Mouse (Mus musculus): Measurements from ENCODE around the gene Sod1. TPM values are rescaled to one million over a fixed set of nuclear protein-coding genes. Genes with fewer than 3 reads are reported as not detected.
"Not testable (repeated sequence)": the region's sequence is repeated elsewhere in the genome, so short reads cannot be mapped to it uniquely, and the experiment has no call there.

The Sod1 gene
- polyA plus RNA-seq, 1 experiment from 2014 or later, result 965 TPM

DNA sequence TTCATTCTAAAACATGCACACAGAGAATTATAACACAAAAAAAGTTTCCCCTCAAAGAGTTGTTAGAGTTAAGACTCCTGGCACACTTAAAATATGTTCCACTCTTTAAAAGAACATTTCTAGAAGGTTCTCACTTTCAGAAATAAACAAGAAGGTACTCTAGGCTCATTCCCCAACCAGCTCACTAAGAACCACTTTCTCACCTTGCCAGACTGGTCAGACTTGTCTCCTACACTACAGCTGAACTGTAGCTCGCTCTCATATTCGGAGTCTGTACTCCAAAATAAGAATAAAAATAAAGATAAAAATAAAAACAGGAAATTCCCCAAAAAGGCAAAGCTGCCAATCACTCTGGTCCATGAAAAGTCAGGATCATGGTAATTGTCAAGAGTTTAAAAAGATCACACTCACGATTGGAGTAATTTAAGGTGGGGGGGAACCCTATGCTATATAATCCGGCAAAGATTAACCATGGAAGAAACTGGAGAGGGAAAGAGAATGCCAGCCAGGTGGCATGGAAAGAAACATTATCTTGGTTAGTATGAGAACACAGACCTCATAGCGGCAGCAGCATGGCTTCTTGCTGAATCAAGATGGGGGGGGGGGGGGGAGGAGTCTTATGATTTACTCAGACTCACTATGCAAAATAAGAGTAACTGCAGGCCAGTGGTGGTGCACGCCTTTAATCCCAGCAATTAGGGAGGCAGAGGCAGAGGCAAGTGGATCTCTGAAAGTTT lies 17.2 kb upstream of the Sod1 start:
- Histone ChIP-seq H3K4me1 (ENCODE audit: control insufficient read depth, low read depth, low read length) (peaks cover 13% of the 10 kb centered on the region), H3K4me3 (ENCODE audit: low read depth, low read length) (no peak overlapping the region), H3K27me3 (ENCODE audit: control insufficient read depth, insufficient read depth, low read depth, low read length) (no peaks in the 10 kb centered on the region), H3K27ac (ENCODE audit: low read length) (no peak overlapping the region), H3K36me3 (ENCODE audit: control insufficient read depth, insufficient read depth) (no peaks in the 10 kb centered on the region), H3K9me3 (replicated peaks; ENCODE audit: control insufficient read depth, low read length) (no peaks in the 10 kb centered on the region), H3K9ac (ENCODE audit: low read depth, low read length) (no peak overlapping the region), H3K4me2 (ENCODE audit: low read depth, low read length) (no peak overlapping the region)
- WGBS (ENCODE audit: insufficient replicate concordance), result 66% methylated on average over 6 of the region's 6 CpGs
- no peak for ATAC-seq (ENCODE audit: low read depth)

DNA sequence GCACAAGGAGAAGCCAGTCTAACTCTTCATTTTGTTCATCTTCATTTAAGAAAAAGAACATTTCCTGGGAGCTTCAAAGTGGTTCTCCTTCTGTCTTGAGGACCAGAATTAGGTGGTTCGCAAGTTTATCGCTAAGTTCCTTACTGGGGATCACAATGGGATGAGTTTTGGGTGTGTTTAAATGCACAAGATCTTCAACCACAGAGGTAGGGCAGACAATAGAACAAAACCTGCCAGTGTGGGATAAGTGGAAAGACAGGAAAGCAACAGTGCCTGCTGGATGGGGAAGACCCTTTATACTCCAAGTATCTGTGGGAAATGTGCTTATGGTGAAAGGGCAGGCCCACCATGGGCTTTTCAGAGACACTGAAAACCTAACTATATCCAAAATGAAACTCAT lies 15.7 kb upstream of the Sod1 start:
- H3K27ac ChIP-seq (ENCODE audit: low read length), result no peak overlapping the region
- H3K27me3 ChIP-seq (ENCODE audit: control insufficient read depth, insufficient read depth, low read depth, low read length), result no peaks in the 10 kb centered on the region
- no peak overlapping the region for H3K9ac ChIP-seq (ENCODE audit: low read depth, low read length)
- ATAC-seq (ENCODE audit: low read depth), result no peak
- no peak overlapping the region for H3K4me3 ChIP-seq (ENCODE audit: low read depth, low read length)
- no peak overlapping the region for H3K4me2 ChIP-seq (ENCODE audit: low read depth, low read length)
- H3K9me3 ChIP-seq (replicated peaks; ENCODE audit: control insufficient read depth, low read length), result no peaks in the 10 kb centered on the region
- no peaks in the 10 kb centered on the region for H3K36me3 ChIP-seq (ENCODE audit: control insufficient read depth, insufficient read depth)
- 82% methylated on average over 2 of the region's 2 CpGs for WGBS (ENCODE audit: insufficient replicate concordance)
- no peaks in the 10 kb centered on the region; the same call in 1 of the 2 replicates for H3K4me1 ChIP-seq (ENCODE audit: control insufficient read depth, low read depth, low read length)

DNA sequence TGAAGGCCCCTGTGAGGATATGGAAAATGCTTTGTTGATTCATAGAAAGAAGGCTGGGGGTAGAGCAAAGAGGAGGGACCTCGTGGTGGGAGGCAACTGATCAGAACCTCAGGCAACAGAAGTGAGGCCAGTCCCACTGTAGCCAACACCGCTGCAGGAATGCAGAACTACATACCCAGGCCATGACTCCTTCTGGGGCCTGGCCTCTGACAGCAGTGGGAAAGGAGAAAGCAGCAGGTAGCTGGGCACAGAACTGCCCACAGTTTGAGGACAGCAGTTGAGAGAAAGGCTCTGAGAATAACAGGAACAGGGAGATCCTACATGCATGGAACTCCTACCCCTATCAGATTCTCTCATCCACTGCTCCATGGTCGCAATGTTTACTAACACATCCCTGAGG lies 11.6 kb upstream of the Sod1 start:
- Histone ChIP-seq H3K27ac (ENCODE audit: low read length) (no peak overlapping the region), H3K9ac (ENCODE audit: low read depth, low read length) (no peak overlapping the region), H3K4me2 (ENCODE audit: low read depth, low read length) (no peak overlapping the region), H3K9me3 (replicated peaks; ENCODE audit: control insufficient read depth, low read length) (no peaks in the 10 kb centered on the region), H3K4me1 (ENCODE audit: control insufficient read depth, low read depth, low read length) (peaks cover 11% of the 10 kb centered on the region), H3K27me3 (ENCODE audit: control insufficient read depth, insufficient read depth, low read depth, low read length) (no peaks in the 10 kb centered on the region), H3K36me3 (ENCODE audit: control insufficient read depth, insufficient read depth) (no peaks in the 10 kb centered on the region), H3K4me3 (ENCODE audit: low read depth, low read length) (no peak overlapping the region)
- ATAC-seq (ENCODE audit: low read depth), result no peak
- 55% methylated on average over 3 of the region's 3 CpGs for WGBS (ENCODE audit: insufficient replicate concordance)

DNA sequence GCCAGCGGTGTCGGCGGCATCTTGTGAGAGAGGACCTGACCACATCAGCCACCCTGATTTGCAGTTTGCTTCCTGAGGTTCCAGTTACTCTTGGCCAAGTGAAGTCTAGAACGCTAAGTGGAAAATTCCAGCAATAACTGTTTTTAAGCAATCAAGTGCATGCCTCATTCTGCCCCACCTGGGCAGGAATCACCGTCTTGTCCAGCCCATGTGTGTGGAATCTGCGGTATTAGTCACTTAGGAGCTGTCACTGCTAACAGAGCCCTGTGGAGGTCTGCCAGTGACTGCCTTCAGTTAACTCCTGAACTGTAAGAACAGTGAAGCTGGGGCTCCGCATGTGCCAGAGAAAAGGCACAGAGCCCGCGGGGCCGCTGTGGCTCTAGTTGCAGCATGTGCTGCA lies 9.8 kb upstream of the Sod1 start:
- H3K27me3 ChIP-seq (ENCODE audit: control insufficient read depth, insufficient read depth, low read depth, low read length), result no peaks in the 10 kb centered on the region
- H3K36me3 ChIP-seq (ENCODE audit: control insufficient read depth, insufficient read depth), result no peaks in the 10 kb centered on the region
- H3K4me2 ChIP-seq (ENCODE audit: low read depth, low read length), result no peak overlapping the region
- no peaks in the 10 kb centered on the region for H3K9me3 ChIP-seq (replicated peaks; ENCODE audit: control insufficient read depth, low read length)
- H3K9ac ChIP-seq (ENCODE audit: low read depth, low read length), result no peak overlapping the region
- H3K4me3 ChIP-seq (ENCODE audit: low read depth, low read length), result no peak overlapping the region
- peaks cover 23% of the 10 kb centered on the region for H3K4me1 ChIP-seq (ENCODE audit: control insufficient read depth, low read depth, low read length)
- WGBS (ENCODE audit: insufficient replicate concordance), result 80% methylated on average over 10 of the region's 10 CpGs
- no peak overlapping the region for H3K27ac ChIP-seq (ENCODE audit: low read length)
- no peak for ATAC-seq (ENCODE audit: low read depth)

DNA sequence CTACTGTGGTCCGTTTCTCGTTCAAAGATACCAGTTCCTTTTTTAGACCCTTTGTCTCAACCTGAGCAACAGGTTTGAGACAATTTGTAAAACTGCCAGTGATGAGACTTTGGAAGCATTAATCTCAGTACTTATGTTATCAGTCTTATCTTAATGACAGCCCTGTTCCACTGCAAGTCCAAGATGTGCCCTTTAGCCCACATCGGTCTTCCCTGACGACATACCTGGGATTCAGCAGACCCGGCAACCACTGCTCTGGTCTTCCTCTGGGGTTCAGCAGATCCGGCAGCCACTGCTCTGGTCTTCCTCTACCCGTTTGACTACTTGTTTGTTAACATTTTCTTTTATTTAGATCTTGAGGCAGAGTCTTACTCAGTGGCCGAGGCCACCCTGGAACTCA lies 8.8 kb upstream of the Sod1 start:
- 67% methylated on average over 8 of the region's 8 CpGs for WGBS (ENCODE audit: insufficient replicate concordance)

DNA sequence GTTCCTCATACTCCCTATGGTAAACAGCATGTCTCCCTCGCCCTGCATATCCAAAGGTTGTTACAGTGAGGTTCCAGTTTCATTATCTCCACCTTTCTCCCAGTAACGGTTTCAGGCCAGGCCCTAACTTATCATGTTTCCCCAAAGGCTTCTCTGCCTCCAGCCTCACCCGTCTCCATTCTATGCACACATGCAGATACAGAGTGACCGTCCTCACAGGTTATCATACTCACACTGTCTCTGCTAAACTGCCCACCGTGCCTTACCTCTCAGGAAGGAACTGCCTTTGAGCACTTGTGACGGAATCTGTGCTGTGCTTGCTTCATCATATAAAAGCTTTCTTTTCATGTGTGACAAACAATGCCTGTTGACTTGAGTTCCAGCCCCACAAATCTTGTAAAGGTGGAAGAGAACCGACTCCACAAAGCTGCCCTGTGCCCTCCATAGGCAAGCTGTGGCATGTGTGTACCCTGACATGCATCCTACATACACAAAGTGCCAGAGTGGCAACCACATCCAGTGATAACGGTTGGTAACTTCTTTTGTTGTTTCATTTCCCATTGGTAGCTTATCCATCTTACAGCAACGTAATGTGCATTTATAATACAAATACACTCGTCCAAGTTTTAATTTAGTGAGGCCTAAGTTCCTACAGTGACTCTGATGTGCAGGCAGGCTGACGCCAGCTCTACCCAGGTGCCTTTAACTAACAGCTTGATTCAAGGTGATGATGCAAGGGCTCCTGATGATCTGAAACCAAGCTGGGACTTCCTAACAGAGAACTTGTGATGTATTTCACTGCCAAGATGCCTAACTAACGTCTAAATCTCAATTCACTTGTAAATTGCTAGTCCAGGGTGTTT lies 6.8 kb upstream of the Sod1 start:
- H3K4me1 ChIP-seq (ENCODE audit: control insufficient read depth, low read depth, low read length), result peaks cover 35% of the 10 kb centered on the region
- peak; percentile 95 for ATAC-seq (ENCODE audit: low read depth)

More for the DNA sequence above, 8.8 kb upstream of the Sod1 start:
- peaks cover 24% of the 10 kb centered on the region for H3K4me1 ChIP-seq (ENCODE audit: control insufficient read depth, low read depth, low read length)
- H3K36me3 ChIP-seq (ENCODE audit: control insufficient read depth, insufficient read depth), result no peaks in the 10 kb centered on the region
- no peak overlapping the region for H3K4me3 ChIP-seq (ENCODE audit: low read depth, low read length)
- H3K27me3 ChIP-seq (ENCODE audit: control insufficient read depth, insufficient read depth, low read depth, low read length), result no peaks in the 10 kb centered on the region
- ATAC-seq (ENCODE audit: low read depth), result no peak
- no peak overlapping the region for H3K27ac ChIP-seq (ENCODE audit: low read length)
- H3K9me3 ChIP-seq (replicated peaks; ENCODE audit: control insufficient read depth, low read length), result no peaks in the 10 kb centered on the region
- no peak overlapping the region for H3K9ac ChIP-seq (ENCODE audit: low read depth, low read length)
- H3K4me2 ChIP-seq (ENCODE audit: low read depth, low read length), result no peak overlapping the region

DNA sequence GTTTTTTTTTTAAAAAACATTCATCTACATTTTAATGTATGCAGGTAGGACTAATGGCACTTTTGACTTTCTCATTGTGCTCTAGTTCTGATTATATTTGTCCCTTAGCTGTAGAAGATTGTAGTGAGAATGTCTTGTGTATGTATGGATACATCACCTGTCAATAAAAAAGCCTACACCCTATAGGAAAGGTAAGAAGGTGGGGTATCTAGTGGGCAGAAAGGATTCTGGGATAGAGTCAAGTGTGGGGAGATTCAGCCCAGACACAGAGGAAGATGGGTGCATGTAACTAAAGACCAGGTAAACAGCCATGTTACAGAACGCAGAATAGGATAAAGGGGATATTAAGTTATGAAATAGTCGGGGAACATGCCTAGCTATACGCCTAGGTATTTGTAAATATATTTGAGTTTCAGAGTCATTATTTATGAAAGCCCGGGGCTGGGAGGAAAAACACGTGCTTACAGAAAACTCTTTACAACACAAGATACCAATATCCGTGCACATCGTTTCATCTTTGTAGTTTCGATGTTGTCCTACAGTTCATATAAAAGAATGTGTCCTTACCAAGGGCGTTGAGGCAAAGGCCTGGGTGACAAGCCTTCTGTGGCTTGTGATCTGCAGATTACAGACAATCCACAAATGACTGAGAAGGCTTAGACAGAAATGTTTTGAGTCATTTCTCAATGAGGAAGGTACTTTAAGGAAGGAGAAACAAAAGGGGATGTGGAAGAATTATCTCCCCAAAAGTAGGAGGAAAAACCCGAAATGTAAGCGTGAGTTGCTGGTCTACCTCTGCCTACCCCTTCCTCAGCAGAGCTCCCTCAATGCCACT lies 5.6 kb upstream of the Sod1 start:
- Histone ChIP-seq H3K4me2 (ENCODE audit: low read depth, low read length) (no peak overlapping the region), H3K27me3 (ENCODE audit: control insufficient read depth, insufficient read depth, low read depth, low read length) (no peaks in the 10 kb centered on the region), H3K9me3 (replicated peaks; ENCODE audit: control insufficient read depth, low read length) (no peaks in the 10 kb centered on the region), H3K27ac (ENCODE audit: low read length) (peak overlapping the region; percentile 62), H3K9ac (ENCODE audit: low read depth, low read length) (no peak overlapping the region), H3K4me3 (ENCODE audit: low read depth, low read length) (no peak overlapping the region), H3K36me3 (ENCODE audit: control insufficient read depth, insufficient read depth) (no peaks in the 10 kb centered on the region), H3K4me1 (ENCODE audit: control insufficient read depth, low read depth, low read length) (peaks cover 37% of the 10 kb centered on the region)
- no peak for ATAC-seq (ENCODE audit: low read depth)
- WGBS (ENCODE audit: insufficient replicate concordance), result 62% methylated on average over 11 of the region's 11 CpGs

More for the DNA sequence above, 6.8 kb upstream of the Sod1 start:
- Histone ChIP-seq H3K9ac (ENCODE audit: low read depth, low read length) (no peak overlapping the region), H3K27ac (ENCODE audit: low read length) (peak overlapping the region; percentile 73), H3K27me3 (ENCODE audit: control insufficient read depth, insufficient read depth, low read depth, low read length) (no peaks in the 10 kb centered on the region), H3K36me3 (ENCODE audit: control insufficient read depth, insufficient read depth) (no peaks in the 10 kb centered on the region), H3K9me3 (replicated peaks; ENCODE audit: control insufficient read depth, low read length) (no peaks in the 10 kb centered on the region), H3K4me2 (ENCODE audit: low read depth, low read length) (peak overlapping the region; percentile 29), H3K4me3 (ENCODE audit: low read depth, low read length) (0 out of 2 replicates have a peak overlapping the region, but pooled peaks have one; percentile 4)
- WGBS (ENCODE audit: insufficient replicate concordance), result 27% methylated on average over 12 of the region's 12 CpGs

DNA sequence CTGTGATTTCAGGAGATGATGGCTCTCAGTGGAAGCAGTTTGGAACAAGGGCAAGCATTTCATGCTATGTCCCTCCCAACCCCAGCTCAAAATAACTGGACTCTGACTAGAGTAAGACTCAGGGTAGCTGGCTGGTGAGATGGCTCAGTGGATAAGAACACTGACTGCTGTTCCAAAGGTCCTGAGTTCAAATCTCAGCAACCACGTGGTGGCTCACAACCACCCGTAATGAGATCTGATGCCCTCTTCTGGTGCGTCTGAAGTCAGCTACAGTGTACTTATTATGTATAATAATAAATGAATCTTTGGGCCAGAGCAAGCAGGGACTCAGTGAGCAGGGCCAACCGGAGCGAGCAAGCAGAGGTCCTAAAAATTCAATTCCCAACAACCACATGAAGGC lies 4.7 kb upstream of the Sod1 start:
- WGBS (ENCODE audit: insufficient replicate concordance), result 73% methylated on average over 5 of the region's 5 CpGs
- peaks cover 39% of the 10 kb centered on the region for H3K4me1 ChIP-seq (ENCODE audit: control insufficient read depth, low read depth, low read length)
- H3K4me2 ChIP-seq (ENCODE audit: low read depth, low read length); ATAC-seq (ENCODE audit: low read depth); H3K9me3 ChIP-seq (replicated peaks; ENCODE audit: control insufficient read depth, low read length); H3K27ac ChIP-seq (ENCODE audit: low read length); H3K27me3 ChIP-seq (ENCODE audit: control insufficient read depth, insufficient read depth, low read depth, low read length); H3K4me3 ChIP-seq (ENCODE audit: low read depth, low read length); H3K9ac ChIP-seq (ENCODE audit: low read depth, low read length); H3K36me3 ChIP-seq (ENCODE audit: control insufficient read depth, insufficient read depth): not testable (repeated sequence)

All from liver, embryonic 16.5 days (tissue).